Mouse (Mus musculus) brain, embryonic 14.5 days (tissue): ENCODE data around the gene Capg.

Experiments used
- CTCF ChIP-seq: fragments of 200-500 bp; IDR thresholded peaks from 2 replicates; pipeline ENCODE4 v1.5.1; 2012; ENCODE audit warnings: inconsistent platforms, mild to moderate bottlenecking, moderate library complexity, borderline replicate concordance; ENCODE audit not compliant: insufficient read depth, insufficient read length; ENCODE audit errors: extremely low read depth
- POLR2A ChIP-seq: fragments of 200-500 bp; IDR thresholded peaks from 2 replicates; pipeline ENCODE4 v1.6.1; 2012; ENCODE audit warnings: mild to moderate bottlenecking, inconsistent platforms, borderline replicate concordance; ENCODE audit not compliant: poor library complexity, insufficient read depth, insufficient read length, severe bottlenecking; ENCODE audit errors: extremely low read depth

- TF ChIP-seq CTCF (no peak), POLR2A (no peak)
These were observed 6.1 kb upstream of the Capg start for GRCm38 (mm10) chr6:72537998-72538500.
